ENCODE assay signal across 11 mouse cellular contexts in the genomic region with DNA sequence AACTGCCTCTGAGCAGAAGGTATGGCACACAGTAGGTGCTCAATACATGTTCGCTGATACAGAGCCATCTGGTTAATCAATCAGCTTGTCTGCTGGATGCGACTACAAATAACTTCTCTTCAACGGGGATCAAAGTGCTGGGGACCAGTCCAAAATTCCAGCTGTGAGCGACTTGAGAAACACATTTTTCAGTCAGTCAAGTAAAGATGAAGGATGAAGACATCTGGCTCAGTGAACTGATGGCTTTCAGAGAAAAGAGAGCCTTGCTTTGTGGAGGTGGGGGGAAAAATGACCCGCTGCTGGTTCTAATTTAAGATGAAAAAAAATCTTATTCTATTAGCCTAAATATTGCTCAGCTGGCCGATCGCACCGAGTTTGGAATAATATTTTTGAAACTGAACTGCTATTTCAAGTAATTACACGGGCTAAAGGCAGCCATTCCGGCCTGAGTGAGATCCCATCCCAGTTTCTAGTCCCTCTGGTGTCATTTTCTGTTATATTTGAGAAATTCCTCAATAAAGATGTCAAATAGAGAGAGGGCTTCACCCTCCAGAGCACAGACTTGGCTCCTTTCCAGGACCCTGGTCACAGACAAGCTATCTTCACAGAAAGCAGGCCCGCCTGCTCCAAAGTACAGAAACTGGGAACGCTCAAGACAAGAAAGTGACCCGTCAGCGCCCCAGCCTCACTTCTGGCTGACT. TPM values are rescaled to one million over a fixed set of nuclear protein-coding genes. Genes with fewer than 3 reads are reported as not detected.
DNase-seq lines count a peak whose midpoint lies in the region; ATAC-seq and TF ChIP-seq lines count a peak whose summit lies in the region.
"Had no signal": no experiment of that assay in that cellular context is flagged by ENCODE, and none has a peak within 500 bp of the region (broad histone marks: within the 10 kb centered on the region; RNA-seq: fewer than 3 reads in every experiment).

No protein-coding gene starts in this region.

- TF ChIP-seq CTCF in brain, embryonic 14.5 days (IDR thresholded peaks at IDR 0.05; ENCODE audit: borderline replicate concordance, extremely low read depth, insufficient read depth, insufficient read length) = no peak

- no peak for ATAC-seq in hindbrain, embryonic 11.5 days (ENCODE audit: low FRiP score)
- no peak for ATAC-seq in hindbrain, embryonic 16.5 days
- no peak for ATAC-seq in limb, embryonic 11.5 days (ENCODE audit: insufficient number of reproducible peaks, low FRiP score, low TSS enrichment, low read depth)
- ATAC-seq in megakaryocyte, adult 5-6 weeks (ENCODE audit: poor library complexity, severe bottlenecking) = no peak
- no peak for ATAC-seq in forebrain, embryonic 13.5 days

- H3K4me3 ChIP-seq in hindbrain, embryonic 11.5 days (ENCODE audit: low read depth, low read length) = no peak overlapping the region
- no peak overlapping the region for H3K4me3 ChIP-seq in hindbrain, embryonic 16.5 days (ENCODE audit: low read length)
- H3K4me3 ChIP-seq in limb, embryonic 11.5 days (ENCODE audit: low read depth, low read length) = no peak overlapping the region
- H3K4me3 ChIP-seq in forebrain, embryonic 13.5 days = no peak overlapping the region
- H3K4me3 ChIP-seq: hindbrain, embryonic 15.5 days; liver, embryonic 13.5 days had no signal

- 62% methylated on average over 14 of the region's 14 CpGs for WGBS in hindbrain, embryonic 11.5 days
- 37% methylated on average over 14 of the region's 14 CpGs for WGBS in hindbrain, embryonic 16.5 days
- 51% methylated on average over 14 of the region's 14 CpGs for WGBS in limb, embryonic 11.5 days
- WGBS in forebrain, embryonic 13.5 days = 73% methylated on average over 14 of the region's 14 CpGs

- DNase-seq in hindbrain, embryonic 11.5 days (ENCODE audit: low spot score) = peak; percentile 50
- peak; percentile 61 for DNase-seq in brain, embryonic 14.5 days (ENCODE audit: low read depth)
- DNase-seq in forelimb bud, embryonic 11.5 days (ENCODE audit: low read depth, low spot score) = peak; percentile 56
- DNase-seq in limb, embryonic 11.5 days (ENCODE audit: low spot score) = peak; percentile 52
- DNase-seq: liver, embryonic 13.5 days had no signal

- H3K36me3 ChIP-seq in hindbrain, embryonic 11.5 days (ENCODE audit: control insufficient read depth, insufficient read depth, low read length) = no peaks in the 10 kb centered on the region
- no peaks in the 10 kb centered on the region for H3K36me3 ChIP-seq in hindbrain, embryonic 16.5 days (ENCODE audit: control insufficient read depth, insufficient read depth, low read length)
- no peaks in the 10 kb centered on the region; the same call in 1 of the 2 replicates for H3K36me3 ChIP-seq in limb, embryonic 11.5 days (ENCODE audit: control insufficient read depth, insufficient read depth, low read length)
- H3K36me3 ChIP-seq in forebrain, embryonic 13.5 days (ENCODE audit: poor library complexity, severe bottlenecking) = no peaks in the 10 kb centered on the region
- H3K36me3 ChIP-seq: G1E; hindbrain, embryonic 15.5 days; liver, embryonic 13.5 days had no signal

- peaks cover 25% of the 10 kb centered on the region for H3K4me1 ChIP-seq in hindbrain, embryonic 11.5 days (replicated peaks; ENCODE audit: control insufficient read depth, insufficient read depth, low read length)
- peaks cover 5% of the 10 kb centered on the region for H3K4me1 ChIP-seq in hindbrain, embryonic 16.5 days (ENCODE audit: control insufficient read depth, insufficient read depth, low read depth, low read length)
- H3K4me1 ChIP-seq in limb, embryonic 11.5 days (ENCODE audit: control insufficient read depth, insufficient read depth, low read length) = peaks cover 68% of the 10 kb centered on the region
- peaks cover 40% of the 10 kb centered on the region for H3K4me1 ChIP-seq in forebrain, embryonic 13.5 days
- H3K4me1 ChIP-seq: liver, embryonic 13.5 days had no signal

- no peak overlapping the region for H3K9ac ChIP-seq in hindbrain, embryonic 11.5 days (ENCODE audit: low read depth, low read length)
- H3K9ac ChIP-seq in hindbrain, embryonic 16.5 days (ENCODE audit: low read depth, low read length) = no peak overlapping the region
- H3K9ac ChIP-seq in limb, embryonic 11.5 days (ENCODE audit: low read length) = no peak overlapping the region
- no peak overlapping the region for H3K9ac ChIP-seq in forebrain, embryonic 13.5 days
- H3K9ac ChIP-seq: hindbrain, embryonic 15.5 days; liver, embryonic 13.5 days had no signal

- no peaks in the 10 kb centered on the region for H3K27me3 ChIP-seq in hindbrain, embryonic 11.5 days (ENCODE audit: control insufficient read depth, insufficient read depth, low read length)
- H3K27me3 ChIP-seq in hindbrain, embryonic 16.5 days (replicated peaks; ENCODE audit: control insufficient read depth, insufficient read depth, low read length) = no peaks in the 10 kb centered on the region; the same call in 1 of the 2 replicates
- H3K27me3 ChIP-seq in limb, embryonic 11.5 days (ENCODE audit: control insufficient read depth, insufficient read depth, low read length) = no peaks in the 10 kb centered on the region
- no peaks in the 10 kb centered on the region for H3K27me3 ChIP-seq in forebrain, embryonic 13.5 days
- H3K27me3 ChIP-seq: hindbrain, embryonic 15.5 days; liver, embryonic 13.5 days had no signal

- peak overlapping the region; percentile 12; the same call in 1 of the 2 replicates for H3K27ac ChIP-seq in hindbrain, embryonic 11.5 days (ENCODE audit: low read depth, low read length)
- no peak overlapping the region for H3K27ac ChIP-seq in hindbrain, embryonic 16.5 days (ENCODE audit: low read depth, low read length)
- peak overlapping the region; percentile 65 for H3K27ac ChIP-seq in limb, embryonic 11.5 days (replicated peaks; ENCODE audit: low read depth, low read length)
- H3K27ac ChIP-seq in forebrain, embryonic 13.5 days = no peak overlapping the region
- H3K27ac ChIP-seq: hindbrain, embryonic 15.5 days; liver, embryonic 13.5 days had no signal

- TF ChIP-seq POLR2A in brain, embryonic 14.5 days (IDR thresholded peaks at IDR 0.05; ENCODE audit: borderline replicate concordance, extremely low read depth, insufficient read depth, insufficient read length, poor library complexity, severe bottlenecking) = no peak

- H3K9me3 ChIP-seq in hindbrain, embryonic 11.5 days (ENCODE audit: control insufficient read depth, low read length) = no peaks in the 10 kb centered on the region
- H3K9me3 ChIP-seq in hindbrain, embryonic 16.5 days (ENCODE audit: control insufficient read depth, low read length) = no peaks in the 10 kb centered on the region
- H3K9me3 ChIP-seq in limb, embryonic 11.5 days (ENCODE audit: control insufficient read depth, low read length) = no peaks in the 10 kb centered on the region
- H3K9me3 ChIP-seq in forebrain, embryonic 13.5 days (replicated peaks) = no peaks in the 10 kb centered on the region
- H3K9me3 ChIP-seq: hindbrain, embryonic 15.5 days; liver, embryonic 13.5 days had no signal

- no peak overlapping the region for H3K4me2 ChIP-seq in hindbrain, embryonic 11.5 days (replicated peaks; ENCODE audit: low read depth, low read length)
- H3K4me2 ChIP-seq in hindbrain, embryonic 16.5 days (ENCODE audit: low read length) = no peak overlapping the region
- H3K4me2 ChIP-seq in limb, embryonic 11.5 days (ENCODE audit: low read depth, severe bottlenecking) = no peak overlapping the region
- H3K4me2 ChIP-seq in forebrain, embryonic 13.5 days = no peak overlapping the region
- H3K4me2 ChIP-seq: hindbrain, embryonic 15.5 days; liver, embryonic 13.5 days had no signal

RNA-seq across cellular contexts. Expression of gene Scube1, which starts 28.0 kb away (rescaled TPM):
- 30.7 and 32.8 TPM in 2 replicates for polyA plus RNA-seq in hindbrain, embryonic 11.5 days (2014; fragmentation: Nextera tagmentation; extraction: Ambion mirVana)
- polyA plus RNA-seq in hindbrain, embryonic 16.5 days (2015; fragmentation: Nextera tagmentation; extraction: Ambion mirVana) = 5.8 and 9.2 TPM in 2 replicates
- 15.1 and 24.7 TPM in 2 replicates for polyA plus RNA-seq in brain, embryonic 14.5 days (2012; rRNA removed)
- polyA plus RNA-seq in limb, embryonic 11.5 days (2014; fragmentation: Nextera tagmentation; extraction: Ambion mirVana) = 62.3 and 70.9 TPM in 2 replicates
- total RNA-seq in megakaryocyte, adult 5-6 weeks (2015) = not detected in 2 replicates
- total RNA-seq in megakaryocyte, adult 5-6 weeks (2017) = not detected in 2 replicates
- 10.7 and 13.0 TPM in 2 replicates for polyA plus RNA-seq in forebrain, embryonic 13.5 days (2015; fragmentation: Nextera tagmentation; extraction: Ambion mirVana)
- total RNA-seq: neutrophil, adult 5-6 weeks had no signal
- polyA plus RNA-seq: G1E had no signal

Comparison
In these comparisons a context has a peak if more than half of its experiments do, and no peak if none do; other contexts are left out.
1. H3K27ac ChIP-seq: peak in hindbrain, embryonic 11.5 days (single experiment) and limb, embryonic 11.5 days (single experiment); none in hindbrain, embryonic 16.5 days (single experiment) and forebrain, embryonic 13.5 days (single experiment).
2. Peak in every context shown above with its lines, with median percentiles within 50 percentile points of each other: DNase-seq.